Mouse (Mus musculus): ENCODE measurements around the gene Ovol3. TPM values are rescaled to one million over a fixed set of nuclear protein-coding genes. Genes with fewer than 3 reads are reported as not detected.

The Ovol3 gene
- polyA plus RNA-seq, 1 experiment from 2014 or later, result not detected

GRCm38 (mm10) chr7:30195461-30195860 lies 40.1 kb downstream of the Ovol3 start:
- peak overlapping the region; percentile 59 for H3K4me2 ChIP-seq (ENCODE audit: low read length)
- no peaks in the 10 kb centered on the region for H3K9me3 ChIP-seq (ENCODE audit: control insufficient read depth, low read length)
- H3K36me3 ChIP-seq (ENCODE audit: control insufficient read depth, insufficient read depth, low read length), result peaks cover 20% of the 10 kb centered on the region
- H3K9ac ChIP-seq (replicated peaks; ENCODE audit: low read length), result peak overlapping the region; percentile 76; the same call in 1 of the 2 replicates
- WGBS, result 75% methylated on average over 6 of the region's 6 CpGs
- DNase-seq (no peak), ATAC-seq (ENCODE audit: low FRiP score, low TSS enrichment) (no peak)
- H3K27me3 ChIP-seq (ENCODE audit: control insufficient read depth, insufficient read depth, low read length), result no peaks in the 10 kb centered on the region
- H3K4me1 ChIP-seq (ENCODE audit: control insufficient read depth, insufficient read depth, low read length), result peaks cover 19% of the 10 kb centered on the region
- H3K4me3 ChIP-seq (replicated peaks; ENCODE audit: low read depth, low read length), result peak overlapping the region; percentile 72; the same call in 1 of the 2 replicates
- 0 out of 2 replicates have a peak overlapping the region, but pooled peaks have one; percentile 73 for H3K27ac ChIP-seq (replicated peaks; ENCODE audit: low read depth, low read length)

- H3K4me3 ChIP-seq (replicated peaks; ENCODE audit: low read depth, low read length), result peak overlapping the region; percentile 72
- WGBS, result under 1% methylated on average over 28 of the region's 28 CpGs
- H3K27ac ChIP-seq (replicated peaks; ENCODE audit: low read depth, low read length), result peak overlapping the region; percentile 73
- peaks cover 26% of the 10 kb centered on the region for H3K36me3 ChIP-seq (ENCODE audit: control insufficient read depth, insufficient read depth, low read length)
- H3K4me2 ChIP-seq (ENCODE audit: low read length), result peak overlapping the region; percentile 59
- DNase-seq (peak; percentile 98), ATAC-seq (ENCODE audit: low FRiP score, low TSS enrichment) (peak; percentile 89)
- peaks cover 19% of the 10 kb centered on the region for H3K4me1 ChIP-seq (ENCODE audit: control insufficient read depth, insufficient read depth, low read length)
- no peaks in the 10 kb centered on the region for H3K9me3 ChIP-seq (ENCODE audit: control insufficient read depth, low read length)
- H3K27me3 ChIP-seq (ENCODE audit: control insufficient read depth, insufficient read depth, low read length), result no peaks in the 10 kb centered on the region
- peak overlapping the region; percentile 76 for H3K9ac ChIP-seq (replicated peaks; ENCODE audit: low read length)
Observed at GRCm38 (mm10) chr7:30194884-30195283, 40.6 kb downstream of the Ovol3 start.

- H3K4me3 ChIP-seq (replicated peaks; ENCODE audit: low read depth, low read length), result peak overlapping the region; percentile 72
- H3K36me3 ChIP-seq (ENCODE audit: control insufficient read depth, insufficient read depth, low read length), result peaks cover 32% of the 10 kb centered on the region
- DNase-seq (peak; percentile 60), ATAC-seq (ENCODE audit: low FRiP score, low TSS enrichment) (peak; percentile 48)
- under 1% methylated on average over 26 of the region's 26 CpGs for WGBS
- peak overlapping the region; percentile 59 for H3K4me2 ChIP-seq (ENCODE audit: low read length)
- H3K9me3 ChIP-seq (ENCODE audit: control insufficient read depth, low read length), result no peaks in the 10 kb centered on the region
- H3K27me3 ChIP-seq (ENCODE audit: control insufficient read depth, insufficient read depth, low read length), result no peaks in the 10 kb centered on the region
- H3K9ac ChIP-seq (replicated peaks; ENCODE audit: low read length), result peak overlapping the region; percentile 76
- peaks cover 19% of the 10 kb centered on the region for H3K4me1 ChIP-seq (ENCODE audit: control insufficient read depth, insufficient read depth, low read length)
- peak overlapping the region; percentile 73 for H3K27ac ChIP-seq (replicated peaks; ENCODE audit: low read depth, low read length)
Observed at GRCm38 (mm10) chr7:30194101-30194831, 41.3 kb downstream of the Ovol3 start.

GRCm38 (mm10) chr7:30193581-30194100 lies 41.9 kb downstream of the Ovol3 start:
- Histone ChIP-seq H3K27me3 (ENCODE audit: control insufficient read depth, insufficient read depth, low read length) (no peaks in the 10 kb centered on the region), H3K9ac (replicated peaks; ENCODE audit: low read length) (peak overlapping the region; percentile 76), H3K4me2 (ENCODE audit: low read length) (peak overlapping the region; percentile 59), H3K36me3 (ENCODE audit: control insufficient read depth, insufficient read depth, low read length) (peaks cover 38% of the 10 kb centered on the region), H3K4me3 (replicated peaks; ENCODE audit: low read depth, low read length) (peak overlapping the region; percentile 72), H3K27ac (replicated peaks; ENCODE audit: low read depth, low read length) (peak overlapping the region; percentile 73), H3K9me3 (ENCODE audit: control insufficient read depth, low read length) (no peaks in the 10 kb centered on the region), H3K4me1 (ENCODE audit: control insufficient read depth, insufficient read depth, low read length) (peaks cover 19% of the 10 kb centered on the region)
- DNase-seq (peak; percentile 86), ATAC-seq (ENCODE audit: low FRiP score, low TSS enrichment) (peak; percentile 71)
- under 1% methylated on average over 26 of the region's 26 CpGs for WGBS

GRCm38 (mm10) chr7:30193013-30193412 lies 42.5 kb downstream of the Ovol3 start:
- Histone ChIP-seq H3K9me3 (ENCODE audit: control insufficient read depth, low read length) (no peaks in the 10 kb centered on the region), H3K9ac (replicated peaks; ENCODE audit: low read length) (peak overlapping the region; percentile 76), H3K4me3 (replicated peaks; ENCODE audit: low read depth, low read length) (peak overlapping the region; percentile 72), H3K36me3 (ENCODE audit: control insufficient read depth, insufficient read depth, low read length) (peaks cover 44% of the 10 kb centered on the region), H3K27ac (replicated peaks; ENCODE audit: low read depth, low read length) (no peak overlapping the region; the same call in 1 of the 2 replicates), H3K4me1 (ENCODE audit: control insufficient read depth, insufficient read depth, low read length) (peaks cover 15% of the 10 kb centered on the region), H3K27me3 (ENCODE audit: control insufficient read depth, insufficient read depth, low read length) (no peaks in the 10 kb centered on the region), H3K4me2 (ENCODE audit: low read length) (peak overlapping the region; percentile 59)
- ATAC-seq (ENCODE audit: low FRiP score, low TSS enrichment) (no peak), DNase-seq (no peak)
- WGBS, result 16% methylated on average over 9 of the region's 9 CpGs

- no peak for DNase-seq
- ATAC-seq (ENCODE audit: low FRiP score, low TSS enrichment), result no peak
- H3K4me1 ChIP-seq (ENCODE audit: control insufficient read depth, insufficient read depth, low read length), result peaks cover 15% of the 10 kb centered on the region
- no peaks in the 10 kb centered on the region for H3K9me3 ChIP-seq (ENCODE audit: control insufficient read depth, low read length)
- H3K36me3 ChIP-seq (ENCODE audit: control insufficient read depth, insufficient read depth, low read length), result peaks cover 53% of the 10 kb centered on the region
- no peak overlapping the region for H3K27ac ChIP-seq (replicated peaks; ENCODE audit: low read depth, low read length)
- WGBS, result 93% methylated on average over 12 of the region's 12 CpGs
- no peak overlapping the region for H3K9ac ChIP-seq (replicated peaks; ENCODE audit: low read length)
- no peak overlapping the region; the same call in 1 of the 2 replicates for H3K4me2 ChIP-seq (ENCODE audit: low read length)
- no peak overlapping the region for H3K4me3 ChIP-seq (replicated peaks; ENCODE audit: low read depth, low read length)
- H3K27me3 ChIP-seq (ENCODE audit: control insufficient read depth, insufficient read depth, low read length), result no peaks in the 10 kb centered on the region
Observed at GRCm38 (mm10) chr7:30192088-30192487, 43.4 kb downstream of the Ovol3 start.

- Histone ChIP-seq H3K27ac (replicated peaks; ENCODE audit: low read depth, low read length) (no peak overlapping the region), H3K9me3 (ENCODE audit: control insufficient read depth, low read length) (no peaks in the 10 kb centered on the region), H3K27me3 (ENCODE audit: control insufficient read depth, insufficient read depth, low read length) (no peaks in the 10 kb centered on the region), H3K4me1 (ENCODE audit: control insufficient read depth, insufficient read depth, low read length) (peaks cover 12% of the 10 kb centered on the region), H3K4me2 (ENCODE audit: low read length) (no peak overlapping the region), H3K36me3 (ENCODE audit: control insufficient read depth, insufficient read depth, low read length) (peaks cover 73% of the 10 kb centered on the region), H3K9ac (replicated peaks; ENCODE audit: low read length) (no peak overlapping the region), H3K4me3 (replicated peaks; ENCODE audit: low read depth, low read length) (no peak overlapping the region)
- ATAC-seq (ENCODE audit: low FRiP score, low TSS enrichment) (no peak), DNase-seq (no peak)
- whole genome bisulfite sequencing, result 87% methylated on average over 4 of the region's 4 CpGs
Observed at GRCm38 (mm10) chr7:30189116-30189491, 46.4 kb downstream of the Ovol3 start.

- 91% methylated on average over 12 of the region's 12 CpGs for WGBS
- Histone ChIP-seq H3K9me3 (ENCODE audit: control insufficient read depth, low read length) (no peaks in the 10 kb centered on the region), H3K4me1 (ENCODE audit: control insufficient read depth, insufficient read depth, low read length) (peaks cover 14% of the 10 kb centered on the region), H3K36me3 (ENCODE audit: control insufficient read depth, insufficient read depth, low read length) (peaks cover 73% of the 10 kb centered on the region), H3K4me3 (replicated peaks; ENCODE audit: low read depth, low read length) (no peak overlapping the region), H3K27me3 (ENCODE audit: control insufficient read depth, insufficient read depth, low read length) (no peaks in the 10 kb centered on the region), H3K9ac (replicated peaks; ENCODE audit: low read length) (no peak overlapping the region), H3K27ac (replicated peaks; ENCODE audit: low read depth, low read length) (no peak overlapping the region), H3K4me2 (ENCODE audit: low read length) (no peak overlapping the region)
- no peak for DNase-seq
- no peak for ATAC-seq (ENCODE audit: low FRiP score, low TSS enrichment)
Observed at GRCm38 (mm10) chr7:30188344-30189115, 47.0 kb downstream of the Ovol3 start.

Data from midbrain, embryonic 14.5 days (tissue).